Mouse (Mus musculus) intestine, embryonic 16.5 days (tissue): ENCODE data around the gene St6galnac5. TPM values are rescaled to one million over a fixed set of nuclear protein-coding genes. Genes with fewer than 3 reads are reported as not detected.

Experiments used
- ATAC-seq: fragments of 200-750 bp; cut with Nextera tagmentation; 2 replicates; pipeline ENCODE4 v1.8.0; 2017; ENCODE audit warnings: moderate TSS enrichment, moderate library complexity
- H3K27ac ChIP-seq: fragments of 300-500 bp; sonication (generic); 2 replicates; pipeline ENCODE4 v1.5.1; 2014; ENCODE audit warnings: mild to moderate bottlenecking, low read length
- H3K27me3 ChIP-seq: fragments of 300-500 bp; sonication (generic); replicated peaks from 2 replicates; pipeline ENCODE4 v1.6.1; 2014; ENCODE audit warnings: low read length, control low read depth, mixed read lengths; ENCODE audit not compliant: control insufficient read depth, insufficient read depth
- H3K36me3 ChIP-seq: fragments of 300-500 bp; sonication (generic); 2 replicates; pipeline ENCODE4 v1.6.1; 2014; ENCODE audit warnings: low read length, control low read depth; ENCODE audit not compliant: control insufficient read depth, insufficient read depth
- H3K4me1 ChIP-seq: fragments of 300-500 bp; sonication (generic); 2 replicates; pipeline ENCODE4 v1.6.1; 2014; ENCODE audit warnings: low read length, control low read depth, mixed read lengths; ENCODE audit not compliant: control insufficient read depth, insufficient read depth
- H3K4me2 ChIP-seq: fragments of 300-500 bp; sonication (generic); 2 replicates; pipeline ENCODE4 v1.6.1; 2014; ENCODE audit warnings: low read depth, low read length, control low read depth
- H3K4me3 ChIP-seq: fragments of 300-500 bp; sonication (generic); 2 replicates; pipeline ENCODE4 v1.5.1; 2014; ENCODE audit warnings: mild to moderate bottlenecking, low read length
- H3K9ac ChIP-seq: fragments of 300-500 bp; sonication (generic); 2 replicates; pipeline ENCODE4 v1.6.1; 2014; ENCODE audit warnings: low read depth, low read length
- H3K9me3 ChIP-seq: fragments of 300-500 bp; sonication (generic); 2 replicates; pipeline ENCODE4 v1.6.1; 2016; ENCODE audit warnings: low read length, control low read depth; ENCODE audit not compliant: control insufficient read depth
- WGBS: fragments of 180-500 bp; shearing (Covaris S2); extraction: QIAGEN DNeasy Blood & Tissue Kit; methylation state at CpG from one replicate; pipeline ENCODE4 v1.1.7; 2014; 5-methylcytosine and 5-hydroxymethylcytosine counted together
- polyA plus RNA-seq: library from polyadenylated mRNA; unstranded; fragments of >200 nt; fragmentation: Nextera tagmentation; extraction: Ambion mirVana; gene quantifications from 2 replicates; pipeline ENCODE4 v1.2.1, GENCODE M21; 2015

St6galnac5 gene
- polyA plus RNA-seq, 1 experiment from 2014 or later, result 0.28 TPM

DNA sequence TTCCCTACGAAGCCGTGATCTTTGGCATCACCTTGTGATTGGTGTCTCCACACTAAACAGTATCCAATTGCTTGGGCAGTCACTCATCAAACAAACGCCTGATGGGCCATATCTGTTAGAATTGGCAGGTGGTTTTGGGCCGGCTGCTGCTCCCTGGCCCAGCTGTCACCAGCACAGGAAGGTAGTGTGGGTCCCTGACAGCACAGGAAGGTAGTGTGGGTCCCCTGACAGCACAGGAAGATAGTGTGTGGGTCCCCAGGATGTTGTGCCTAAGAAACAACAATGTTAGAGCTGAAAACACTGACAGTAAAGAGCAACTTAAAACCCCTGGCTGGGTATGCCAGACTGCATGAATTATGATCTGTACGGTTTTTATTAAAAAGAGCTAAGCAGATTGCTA lies 40.4 kb downstream of the St6galnac5 start:
- no peak overlapping the region for H3K9ac ChIP-seq
- no peak overlapping the region for H3K4me3 ChIP-seq
- H3K27me3 ChIP-seq, result no peaks in the 10 kb centered on the region
- H3K9me3 ChIP-seq, result no peaks in the 10 kb centered on the region
- ATAC-seq, result no peak
- no peak overlapping the region for H3K27ac ChIP-seq
- 76% methylated on average over 5 of the region's 5 CpGs for WGBS
- no peak overlapping the region for H3K4me2 ChIP-seq
- H3K4me1 ChIP-seq, result no peaks in the 10 kb centered on the region
- H3K36me3 ChIP-seq, result no peaks in the 10 kb centered on the region

DNA sequence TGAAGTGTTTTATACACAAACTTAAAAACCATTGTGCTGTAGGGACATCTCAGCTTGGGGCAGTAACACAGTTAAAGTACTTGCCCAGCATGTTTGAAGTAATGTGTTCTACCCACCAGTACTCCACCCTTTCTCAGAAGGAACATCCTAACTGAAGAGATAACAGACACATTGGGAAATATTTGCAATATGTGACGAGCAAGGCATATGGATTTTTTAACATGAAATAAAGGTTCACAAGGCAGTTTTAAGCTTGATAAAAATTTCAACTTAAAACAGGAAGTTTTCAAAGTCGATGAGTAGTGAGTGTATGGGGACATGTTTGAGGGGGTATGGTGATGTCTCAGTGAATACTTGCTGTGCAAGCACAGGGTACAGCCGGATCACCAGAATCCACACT lies 45.7 kb downstream of the St6galnac5 start:
- Histone ChIP-seq H3K4me1 (no peaks in the 10 kb centered on the region), H3K9me3 (no peaks in the 10 kb centered on the region), H3K27ac (no peak overlapping the region), H3K4me2 (no peak overlapping the region), H3K4me3 (no peak overlapping the region), H3K27me3 (no peaks in the 10 kb centered on the region), H3K36me3 (no peaks in the 10 kb centered on the region), H3K9ac (no peak overlapping the region)
- 92% methylated on average over 3 of the region's 3 CpGs for WGBS
- no peak for ATAC-seq

DNA sequence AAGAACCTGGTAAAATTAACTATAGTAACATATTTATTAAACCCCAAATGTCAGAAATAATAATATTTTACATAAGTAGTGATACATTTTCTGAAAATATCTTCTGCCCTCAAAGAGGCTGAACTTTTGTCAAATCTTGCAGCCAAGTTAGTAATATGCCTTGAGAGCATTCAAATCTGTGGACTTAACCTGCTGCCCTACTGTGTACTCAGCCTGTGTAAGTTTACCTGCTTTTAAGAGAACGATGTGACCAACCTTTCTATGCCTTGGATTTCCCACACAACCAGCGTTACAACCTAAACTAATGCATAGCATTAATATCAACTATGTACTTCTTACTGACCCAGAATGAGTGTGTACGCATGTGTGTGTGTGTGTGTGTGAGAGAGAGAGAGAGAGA lies 48.3 kb downstream of the St6galnac5 start:
- no peak for ATAC-seq
- no peaks in the 10 kb centered on the region for H3K36me3 ChIP-seq
- H3K4me1 ChIP-seq, result no peaks in the 10 kb centered on the region
- 93% methylated on average over 3 of the region's 3 CpGs for WGBS
- no peak overlapping the region for H3K4me2 ChIP-seq
- no peaks in the 10 kb centered on the region for H3K27me3 ChIP-seq
- no peak overlapping the region for H3K4me3 ChIP-seq
- H3K9me3 ChIP-seq, result no peaks in the 10 kb centered on the region
- H3K9ac ChIP-seq, result no peak overlapping the region
- no peak overlapping the region for H3K27ac ChIP-seq

DNA sequence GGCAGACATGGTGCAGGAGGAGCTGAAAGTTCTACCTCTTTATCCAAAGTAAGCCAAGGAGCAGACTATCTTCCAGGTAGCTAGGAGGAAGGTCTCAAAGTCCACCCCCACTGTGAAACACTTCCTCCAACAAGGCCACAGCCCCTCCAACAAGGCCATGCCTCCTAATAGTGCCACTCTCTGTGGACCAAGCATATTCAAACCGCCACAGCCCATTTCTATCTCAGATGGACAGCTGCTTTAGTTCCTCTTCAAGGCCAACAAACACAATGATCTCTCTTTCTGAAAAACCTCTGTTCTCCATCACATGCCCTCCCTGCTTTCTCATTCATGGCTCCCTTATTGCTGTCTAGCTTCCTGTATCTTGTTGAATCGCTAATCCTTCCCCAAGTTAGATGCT lies 49.5 kb downstream of the St6galnac5 start:
- H3K4me3 ChIP-seq, result no peak overlapping the region
- H3K9me3 ChIP-seq, result no peaks in the 10 kb centered on the region
- WGBS, result 87% methylated on average over 2 of the region's 2 CpGs
- no peak overlapping the region for H3K4me2 ChIP-seq
- H3K9ac ChIP-seq, result no peak overlapping the region
- no peak for ATAC-seq
- no peak overlapping the region for H3K27ac ChIP-seq
- no peaks in the 10 kb centered on the region for H3K4me1 ChIP-seq
- no peaks in the 10 kb centered on the region for H3K27me3 ChIP-seq
- H3K36me3 ChIP-seq, result no peaks in the 10 kb centered on the region

DNA sequence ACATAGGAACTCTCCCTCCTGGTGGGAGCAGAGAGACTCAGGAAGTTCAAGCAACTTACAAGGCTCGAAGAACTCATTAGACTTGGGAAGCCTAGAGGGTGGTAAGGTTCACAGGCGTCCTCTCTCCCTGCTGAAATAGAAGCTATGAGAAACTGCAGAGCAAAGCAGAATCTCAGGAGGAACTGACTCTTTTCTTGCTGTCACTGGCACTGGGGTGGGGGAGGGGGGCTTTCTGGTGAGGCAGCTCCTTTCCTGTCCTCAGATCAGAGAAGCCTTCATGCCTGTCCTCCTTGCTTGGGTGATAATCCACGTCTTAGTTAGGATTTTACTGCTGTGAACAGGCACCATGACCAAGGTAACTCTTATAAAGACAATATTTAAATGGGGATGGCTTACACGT lies 50.0 kb downstream of the St6galnac5 start:
- H3K9me3 ChIP-seq, result no peaks in the 10 kb centered on the region
- no peak overlapping the region for H3K4me3 ChIP-seq
- H3K4me2 ChIP-seq, result no peak overlapping the region
- no peaks in the 10 kb centered on the region for H3K36me3 ChIP-seq
- no peak overlapping the region for H3K9ac ChIP-seq
- 75% methylated on average over 4 of the region's 4 CpGs for WGBS
- H3K27ac ChIP-seq, result no peak overlapping the region
- no peak for ATAC-seq
- H3K27me3 ChIP-seq, result no peaks in the 10 kb centered on the region
- no peaks in the 10 kb centered on the region for H3K4me1 ChIP-seq

DNA sequence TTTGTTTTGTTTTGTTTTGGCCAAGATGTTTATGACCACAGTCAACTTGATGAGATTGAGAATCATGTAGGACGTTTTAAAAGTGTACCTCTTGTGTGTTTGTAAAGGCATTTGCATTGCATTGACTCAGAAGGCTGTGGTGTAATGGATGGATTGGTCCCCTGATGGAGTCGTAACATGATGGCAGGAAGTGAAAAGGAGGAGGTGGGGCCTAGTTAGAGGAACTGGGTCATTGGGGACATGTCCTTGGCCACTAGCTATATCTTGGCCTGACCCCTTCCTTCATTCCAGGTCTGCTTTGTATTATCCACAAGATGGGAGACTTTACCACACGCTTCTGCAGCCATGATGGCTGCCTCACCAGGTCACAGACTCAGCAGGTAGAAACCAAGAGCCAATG lies 50.7 kb downstream of the St6galnac5 start:
- Histone ChIP-seq H3K4me1 (no peaks in the 10 kb centered on the region), H3K27me3 (no peaks in the 10 kb centered on the region), H3K4me3 (no peak overlapping the region), H3K4me2 (no peak overlapping the region), H3K9me3 (no peaks in the 10 kb centered on the region), H3K9ac (no peak overlapping the region), H3K27ac (no peak overlapping the region), H3K36me3 (no peaks in the 10 kb centered on the region)
- WGBS, result 84% methylated on average over 3 of the region's 3 CpGs
- no peak for ATAC-seq

DNA sequence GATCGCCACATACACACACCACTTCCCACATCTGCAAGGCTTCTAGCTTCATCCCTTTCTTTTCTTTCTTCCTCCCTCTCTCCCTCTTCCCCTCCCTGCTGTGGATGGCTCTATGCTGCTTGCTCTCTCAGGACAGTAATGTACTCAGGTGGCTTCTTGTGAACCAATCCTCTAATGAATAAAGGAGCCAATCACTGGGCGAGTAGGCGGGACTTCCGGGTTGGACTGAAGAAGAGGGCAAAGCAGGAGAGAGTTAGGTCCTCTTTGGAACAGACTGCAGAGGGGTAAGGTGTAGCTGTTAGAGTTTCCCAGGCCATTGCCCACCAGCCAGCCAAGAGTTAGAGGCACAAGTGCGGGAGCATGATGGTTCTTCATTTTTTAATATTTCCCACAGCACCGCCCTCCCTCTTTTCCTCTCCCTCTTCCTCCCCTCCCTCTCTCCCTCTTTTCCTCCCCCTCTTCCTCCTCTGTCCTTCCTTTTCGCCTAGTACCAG lies 52.2 kb downstream of the St6galnac5 start:
- Histone ChIP-seq H3K27me3 (no peaks in the 10 kb centered on the region), H3K36me3 (no peaks in the 10 kb centered on the region), H3K4me1 (no peaks in the 10 kb centered on the region), H3K9ac (no peak overlapping the region), H3K9me3 (no peaks in the 10 kb centered on the region), H3K27ac (no peak overlapping the region), H3K4me3 (no peak overlapping the region), H3K4me2 (no peak overlapping the region)
- no peak for ATAC-seq
- 68% methylated on average over 7 of the region's 7 CpGs for WGBS

DNA sequence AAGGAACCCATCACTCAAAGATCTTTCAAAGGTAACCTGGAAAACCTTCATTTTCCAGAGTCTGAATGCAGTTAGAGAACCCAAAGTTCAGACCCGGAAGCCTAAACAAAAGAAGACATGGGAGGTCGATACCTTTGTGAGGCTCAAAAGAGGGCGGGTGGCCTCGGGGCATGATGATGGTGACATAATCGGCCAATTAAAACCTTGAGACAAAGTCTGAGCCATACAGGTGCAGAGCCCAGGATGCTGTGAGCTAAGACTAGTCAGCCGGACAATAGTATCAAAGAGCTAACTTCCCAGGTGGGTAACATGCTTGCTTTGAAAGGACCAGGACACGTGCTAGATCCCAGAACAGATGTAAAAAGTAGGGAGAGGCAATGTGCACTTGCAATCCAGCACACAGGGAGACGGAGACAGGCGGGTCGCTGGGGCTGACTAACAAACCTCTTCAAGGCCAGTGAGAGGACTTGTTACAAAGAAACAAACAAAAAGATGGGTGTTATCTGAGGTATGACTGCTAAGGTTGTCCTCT lies 52.7 kb downstream of the St6galnac5 start:
- no peaks in the 10 kb centered on the region for H3K27me3 ChIP-seq
- WGBS, result 75% methylated on average over 10 of the region's 10 CpGs
- no peak for ATAC-seq
- H3K36me3 ChIP-seq, result no peaks in the 10 kb centered on the region
- no peak overlapping the region for H3K9ac ChIP-seq
- no peaks in the 10 kb centered on the region for H3K4me1 ChIP-seq
- H3K4me2 ChIP-seq, result no peak overlapping the region
- no peak overlapping the region for H3K4me3 ChIP-seq
- no peaks in the 10 kb centered on the region for H3K9me3 ChIP-seq
- no peak overlapping the region for H3K27ac ChIP-seq

DNA sequence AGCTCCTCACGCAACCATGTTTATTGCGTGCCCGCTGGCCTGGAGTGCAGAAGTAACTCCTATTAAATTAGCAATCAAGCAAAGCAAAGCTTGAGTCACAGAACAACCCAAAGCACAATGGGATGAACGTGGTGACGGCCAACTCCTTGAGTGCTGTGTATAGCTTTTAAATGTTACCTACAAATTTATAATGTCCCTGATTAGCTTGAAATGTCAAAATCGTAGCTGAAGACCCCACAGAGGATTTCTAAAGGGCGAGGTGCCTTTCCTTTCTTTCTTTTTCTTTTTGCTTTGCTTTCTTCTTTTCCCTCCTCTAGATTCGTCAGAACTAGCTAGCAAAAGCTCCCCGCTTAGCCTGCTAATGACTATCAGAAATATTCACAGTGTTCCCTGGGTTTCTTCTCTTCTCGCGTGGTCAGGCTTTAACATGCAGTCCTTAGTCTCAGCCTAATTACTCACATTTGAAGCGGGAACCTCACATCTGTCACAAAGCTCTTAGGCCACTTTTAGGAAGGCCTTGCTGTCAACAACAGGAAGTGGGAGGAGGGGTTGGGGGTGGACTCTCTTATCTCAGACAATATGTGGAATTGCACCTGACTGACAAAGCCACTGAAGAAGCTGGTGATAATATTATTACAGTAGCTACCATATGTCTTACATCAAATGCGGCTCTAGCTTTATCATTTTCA lies 53.6 kb downstream of the St6galnac5 start:
- ATAC-seq, result no peak
- 60% methylated on average over 13 of the region's 13 CpGs for WGBS

DNA sequence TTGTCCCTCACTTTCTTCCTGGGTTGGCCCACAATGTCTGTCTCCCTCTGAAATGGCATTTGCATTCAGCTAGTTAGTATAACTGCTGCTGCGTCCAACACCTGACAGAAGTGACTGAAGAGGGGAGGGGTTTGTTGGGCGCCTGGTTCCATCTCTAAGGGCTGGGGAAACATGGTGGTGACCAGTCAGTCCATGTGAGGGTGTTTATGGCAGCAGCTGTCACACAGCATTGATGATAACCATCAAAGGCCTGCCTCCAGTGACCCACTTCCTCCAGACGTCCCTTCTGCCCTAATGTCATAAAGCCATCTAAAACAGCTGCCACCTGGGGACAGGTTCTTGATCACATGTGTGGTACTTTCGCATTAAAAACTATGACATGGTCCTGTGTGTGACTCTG lies 55.9 kb downstream of the St6galnac5 start:
- H3K4me2 ChIP-seq, result no peak overlapping the region
- no peaks in the 10 kb centered on the region for H3K36me3 ChIP-seq
- H3K9me3 ChIP-seq, result no peaks in the 10 kb centered on the region
- no peaks in the 10 kb centered on the region for H3K4me1 ChIP-seq
- no peak overlapping the region for H3K27ac ChIP-seq
- no peak overlapping the region for H3K4me3 ChIP-seq
- H3K27me3 ChIP-seq, result no peaks in the 10 kb centered on the region
- H3K9ac ChIP-seq, result no peak overlapping the region
- ATAC-seq, result no peak
- 58% methylated on average over 4 of the region's 4 CpGs for WGBS

More for the DNA sequence above, 53.6 kb downstream of the St6galnac5 start:
- Histone ChIP-seq H3K4me2 (no peak overlapping the region), H3K4me3 (no peak overlapping the region), H3K9me3 (no peaks in the 10 kb centered on the region), H3K36me3 (no peaks in the 10 kb centered on the region), H3K27me3 (no peaks in the 10 kb centered on the region), H3K4me1 (no peaks in the 10 kb centered on the region), H3K27ac (no peak overlapping the region), H3K9ac (no peak overlapping the region)
